In the genomic region with DNA sequence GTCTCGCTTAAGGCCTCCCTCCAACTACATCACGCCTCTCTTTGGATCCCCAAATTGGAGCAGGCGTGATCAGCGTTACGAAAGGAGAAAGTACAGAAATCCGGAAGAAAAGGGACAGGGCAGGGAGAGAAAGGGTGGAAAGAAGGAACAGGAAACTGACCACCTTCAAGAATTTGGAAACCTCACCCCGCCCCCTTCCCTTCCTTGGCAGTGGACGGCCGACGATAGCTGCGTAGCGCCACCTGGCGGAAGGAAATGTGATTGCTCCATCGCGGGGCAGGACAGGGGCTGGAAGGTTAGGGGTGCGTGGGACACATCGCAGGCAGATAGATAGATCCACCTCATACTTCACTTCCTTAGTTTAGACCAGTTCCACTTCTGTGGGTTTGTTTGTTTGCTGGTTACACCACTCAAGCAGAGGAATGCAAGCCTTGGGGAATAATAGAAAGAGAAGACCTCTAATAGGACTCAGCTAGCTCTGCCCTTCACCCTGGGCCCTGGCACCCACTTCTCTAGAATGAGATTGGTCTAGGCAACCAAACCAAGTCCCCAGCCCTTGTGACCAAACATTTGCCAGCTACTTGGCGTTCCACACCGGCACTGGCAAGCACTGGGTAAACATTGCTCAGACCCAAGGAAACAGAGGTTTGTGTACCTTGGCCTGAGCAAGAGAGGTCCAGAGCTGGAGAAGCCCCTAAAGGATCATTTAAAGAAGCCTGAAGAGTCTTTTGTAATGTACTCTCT, we compare ENCODE assay signal across 1 mouse cellular context.
TF ChIP-seq lines count a peak whose summit lies in the region.

No protein-coding gene starts in this region.

TF ChIP-seq in C2C12, 6 proteins besides CTCF, POLR2A, EP300 and RAD21:
- TF ChIP-seq MAX (IDR thresholded peaks at IDR 0.05) = no peak
- TF ChIP-seq MYOG (IDR thresholded peaks at IDR 0.05; ENCODE audit: control insufficient read depth, extremely low read depth, insufficient read length) = no peak
- TF ChIP-seq MYOD1 (IDR thresholded peaks at IDR 0.05; ENCODE audit: control insufficient read depth, insufficient read length, low read depth) = no peak
- no peak for TF ChIP-seq USF1 (IDR thresholded peaks at IDR 0.05; ENCODE audit: low read depth)
- TF ChIP-seq FOSL1 (IDR thresholded peaks at IDR 0.05; ENCODE audit: insufficient read depth, low read length, poor library complexity, severe bottlenecking) = no peak
- no peak for TF ChIP-seq CEBPB (IDR thresholded peaks at IDR 0.05; ENCODE audit: low read depth)
